Mouse (Mus musculus) midbrain, embryonic 16.5 days (tissue): ENCODE results near the gene Gng10. TPM values are rescaled to one million over a fixed set of nuclear protein-coding genes. Genes with fewer than 3 reads are reported as not detected.

Source experiments
- ATAC-seq: fragments of 200-750 bp; cut with Nextera tagmentation; 2 replicates; pipeline ENCODE4 v1.8.0; 2017; ENCODE audit warnings: moderate TSS enrichment
- H3K27ac ChIP-seq: fragments of 300-500 bp; sonication (generic); 2 replicates; pipeline ENCODE4 v1.5.1; 2014; ENCODE audit warnings: mild to moderate bottlenecking, low read length, mixed read lengths
- H3K27me3 ChIP-seq: fragments of 300-500 bp; sonication (generic); 2 replicates; pipeline ENCODE4 v1.6.1; 2014; ENCODE audit warnings: low read depth, low read length, mixed read lengths; ENCODE audit not compliant: control insufficient read depth, insufficient read depth
- H3K36me3 ChIP-seq: fragments of 300-500 bp; sonication (generic); 2 replicates; pipeline ENCODE4 v1.6.1; 2014; ENCODE audit warnings: mild to moderate bottlenecking, low read length, moderate library complexity, mixed read lengths; ENCODE audit not compliant: control insufficient read depth, insufficient read depth
- H3K4me1 ChIP-seq: fragments of 300-500 bp; sonication (generic); 2 replicates; pipeline ENCODE4 v1.6.1; 2014; ENCODE audit warnings: mild to moderate bottlenecking, low read length, mixed read lengths; ENCODE audit not compliant: control insufficient read depth, insufficient read depth
- H3K4me2 ChIP-seq: fragments of 300-500 bp; sonication (generic); 2 replicates; pipeline ENCODE4 v1.6.1; 2014; ENCODE audit warnings: mild to moderate bottlenecking, low read length, mixed read lengths
- H3K4me3 ChIP-seq: fragments of 300-500 bp; sonication (generic); 2 replicates; pipeline ENCODE4 v1.5.1; 2014; ENCODE audit warnings: low read depth, mild to moderate bottlenecking, low read length, moderate library complexity, mixed read lengths
- H3K9ac ChIP-seq: fragments of 300-500 bp; sonication (generic); 2 replicates; pipeline ENCODE4 v1.6.1; 2014; ENCODE audit warnings: low read depth, low read length, mixed read lengths
- H3K9me3 ChIP-seq: fragments of 300-500 bp; sonication (generic); replicated peaks from 2 replicates; pipeline ENCODE4 v1.6.1; 2014; ENCODE audit warnings: mild to moderate bottlenecking, low read length, mixed read lengths; ENCODE audit not compliant: control insufficient read depth, poor library complexity, severe bottlenecking
- whole genome bisulfite sequencing: fragments of 180-500 bp; shearing (Covaris S2); extraction: QIAGEN DNeasy Blood & Tissue Kit; methylation state at CpG from one replicate; pipeline ENCODE4 v1.1.7; 2014; 5-methylcytosine and 5-hydroxymethylcytosine counted together
- polyA plus RNA-seq: library from polyadenylated mRNA; unstranded; fragments of >200 nt; fragmentation: Nextera tagmentation; extraction: Ambion mirVana; gene quantifications from 2 replicates; pipeline ENCODE4 v1.2.1, GENCODE M21; 2015

The Gng10 gene
- polyA plus RNA-seq, 1 experiment from 2014 or later: 224 TPM

- 93% methylated on average over 11 of the region's 11 CpGs for WGBS
Observed at GRCm38 (mm10) chr4:59040397-59041287, 5.8 kb downstream of the Gng10 start.

GRCm38 (mm10) chr4:59043074-59043473 is 8.2 kb downstream of the Gng10 start:
- H3K9me3 ChIP-seq: no peaks in the 10 kb centered on the region
- 0 out of 2 replicates have a peak, but pooled peaks cover 6% of the 10 kb centered on the region for H3K36me3 ChIP-seq
- no peak overlapping the region for H3K4me2 ChIP-seq
- ATAC-seq: no peak
- no peak overlapping the region for H3K9ac ChIP-seq
- H3K4me3 ChIP-seq: no peak overlapping the region
- H3K27me3 ChIP-seq: no peaks in the 10 kb centered on the region
- H3K27ac ChIP-seq: no peak overlapping the region
- WGBS: 98% methylated on average over 5 of the region's 5 CpGs
- no peaks in the 10 kb centered on the region for H3K4me1 ChIP-seq

More at GRCm38 (mm10) chr4:59040397-59041287, 5.8 kb downstream of the Gng10 start:
- no peak overlapping the region for H3K4me3 ChIP-seq
- H3K36me3 ChIP-seq: 0 out of 2 replicates have a peak, but pooled peaks cover 6% of the 10 kb centered on the region
- H3K27ac ChIP-seq: no peak overlapping the region
- H3K4me2 ChIP-seq: no peak overlapping the region
- no peaks in the 10 kb centered on the region for H3K9me3 ChIP-seq
- H3K9ac ChIP-seq: no peak overlapping the region
- peaks cover 7% of the 10 kb centered on the region for H3K4me1 ChIP-seq
- ATAC-seq: no peak
- H3K27me3 ChIP-seq: no peaks in the 10 kb centered on the region

GRCm38 (mm10) chr4:59043891-59044290 is 9.0 kb downstream of the Gng10 start:
- no peak for ATAC-seq
- Histone ChIP-seq H3K9me3 (no peaks in the 10 kb centered on the region), H3K4me2 (no peak overlapping the region), H3K4me1 (no peaks in the 10 kb centered on the region), H3K36me3 (0 out of 2 replicates have a peak, but pooled peaks cover 6% of the 10 kb centered on the region), H3K4me3 (no peak overlapping the region), H3K27me3 (no peaks in the 10 kb centered on the region), H3K9ac (no peak overlapping the region), H3K27ac (no peak overlapping the region)
- 89% methylated on average over 6 of the region's 6 CpGs for WGBS

GRCm38 (mm10) chr4:59047222-59047621 is 12.3 kb downstream of the Gng10 start:
- Histone ChIP-seq H3K4me1 (no peaks in the 10 kb centered on the region), H3K9me3 (no peaks in the 10 kb centered on the region), H3K4me3 (no peak overlapping the region), H3K36me3 (0 out of 2 replicates have a peak, but pooled peaks cover 3% of the 10 kb centered on the region), H3K9ac (no peak overlapping the region), H3K4me2 (no peak overlapping the region), H3K27ac (no peak overlapping the region), H3K27me3 (no peaks in the 10 kb centered on the region)
- 30% methylated on average over 3 of the region's 3 CpGs for WGBS
- no peak for ATAC-seq

- H3K9ac ChIP-seq: no peak overlapping the region
- H3K9me3 ChIP-seq: no peaks in the 10 kb centered on the region
- H3K4me3 ChIP-seq: no peak overlapping the region
- H3K27me3 ChIP-seq: no peaks in the 10 kb centered on the region
- H3K27ac ChIP-seq: no peak overlapping the region
- no peaks in the 10 kb centered on the region for H3K36me3 ChIP-seq
- 96% methylated on average over 1 of the region's 1 CpGs for WGBS
- H3K4me1 ChIP-seq: no peaks in the 10 kb centered on the region
- ATAC-seq: no peak
- no peak overlapping the region for H3K4me2 ChIP-seq
Observed at GRCm38 (mm10) chr4:59051081-59051480, 16.2 kb downstream of the Gng10 start.

- H3K27ac ChIP-seq: no peak overlapping the region
- no peak overlapping the region for H3K9ac ChIP-seq
- H3K9me3 ChIP-seq: no peaks in the 10 kb centered on the region
- no peak overlapping the region for H3K4me3 ChIP-seq
- no peaks in the 10 kb centered on the region for H3K36me3 ChIP-seq
- H3K4me1 ChIP-seq: no peaks in the 10 kb centered on the region
- 88% methylated on average over 3 of the region's 3 CpGs for WGBS
- no peak for ATAC-seq
- H3K4me2 ChIP-seq: no peak overlapping the region
- no peaks in the 10 kb centered on the region for H3K27me3 ChIP-seq
Observed at GRCm38 (mm10) chr4:59057929-59058328, 23.0 kb downstream of the Gng10 start.

GRCm38 (mm10) chr4:59062526-59062925 is 27.6 kb downstream of the Gng10 start:
- Histone ChIP-seq H3K9ac (no peak overlapping the region), H3K27ac (no peak overlapping the region), H3K4me2 (no peak overlapping the region), H3K4me3 (no peak overlapping the region), H3K36me3 (no peaks in the 10 kb centered on the region), H3K4me1 (no peaks in the 10 kb centered on the region), H3K27me3 (no peaks in the 10 kb centered on the region), H3K9me3 (no peaks in the 10 kb centered on the region)
- WGBS: 74% methylated on average over 12 of the region's 12 CpGs
- no peak for ATAC-seq

- ATAC-seq: no peak
- Histone ChIP-seq H3K27me3 (no peaks in the 10 kb centered on the region), H3K9ac (no peak overlapping the region), H3K4me1 (no peaks in the 10 kb centered on the region), H3K27ac (no peak overlapping the region), H3K4me2 (no peak overlapping the region), H3K36me3 (no peaks in the 10 kb centered on the region), H3K9me3 (no peaks in the 10 kb centered on the region), H3K4me3 (no peak overlapping the region)
- WGBS: 28% methylated on average over 3 of the region's 3 CpGs
Observed at GRCm38 (mm10) chr4:59069276-59069675, 34.4 kb downstream of the Gng10 start.

- Histone ChIP-seq H3K4me2 (no peak overlapping the region), H3K9ac (no peak overlapping the region), H3K27me3 (no peaks in the 10 kb centered on the region), H3K9me3 (no peaks in the 10 kb centered on the region), H3K4me3 (no peak overlapping the region), H3K4me1 (no peaks in the 10 kb centered on the region), H3K36me3 (no peaks in the 10 kb centered on the region), H3K27ac (no peak overlapping the region)
- no peak for ATAC-seq
- 80% methylated on average over 2 of the region's 2 CpGs for WGBS
Observed at GRCm38 (mm10) chr4:59083430-59083829, 48.5 kb downstream of the Gng10 start.
